Mouse (Mus musculus): ENCODE measurements around the gene Mcts2.
A peak's percentile ranks its signal among the peaks of the same experiment; 100 is the strongest.

GRCm38 (mm10) chr2:152734984-152735383 lies 48.1 kb downstream of the Mcts2 start:
- TF ChIP-seq CTCF (IDR thresholded peaks at IDR 0.05; ENCODE audit: low read depth), result no peak
- TF ChIP-seq EP300 (IDR thresholded peaks at IDR 0.05; ENCODE audit: low read depth), result 0 out of 2 replicates have a peak, but pooled peaks have one; percentile 39

Measured in liver, postnatal 0 days (tissue).